Mouse (Mus musculus): Measurements from ENCODE around the gene Piezo1.

Piezo1 gene

GRCm38 (mm10) chr8:122459990-122460389 is 91.1 kb downstream of the Piezo1 start:
- in situ Hi-C loops (cut with MboI, MseI) = no loop called here

- in situ Hi-C loops (cut with MboI, MseI) = no loop called here
These were observed 91.8 kb downstream of the Piezo1 start for GRCm38 (mm10) chr8:122459218-122459900.

GRCm38 (mm10) chr8:122457171-122457570 is 94.0 kb downstream of the Piezo1 start:
- in situ Hi-C loops (cut with MboI, MseI) = no loop called here

GRCm38 (mm10) chr8:122454409-122454808 is 96.7 kb downstream of the Piezo1 start:
- in situ Hi-C loops (cut with MboI, MseI) = no loop called here

- in situ Hi-C loops (cut with MboI, MseI) = no loop called here
These were observed 99.0 kb downstream of the Piezo1 start for GRCm38 (mm10) chr8:122452154-122452553.

GRCm38 (mm10) chr8:122451161-122451703 is 99.9 kb downstream of the Piezo1 start:
- in situ Hi-C loops (cut with MboI, MseI) = no loop called here

GRCm38 (mm10) chr8:122445203-122445602 is 105.9 kb downstream of the Piezo1 start:
- in situ Hi-C loops (cut with MboI, MseI) = no loop called here

- in situ Hi-C loops (cut with MboI, MseI) = loop anchor here (5.0 kb wide), 1 partner anchor 617 kb away; the partner anchor contains the start of gene Klhdc4
These were observed 106.9 kb downstream of the Piezo1 start for GRCm38 (mm10) chr8:122444058-122444748.

- in situ Hi-C loops (cut with MboI, MseI) = loop anchor here (5.0 kb wide), 1 partner anchor 616 kb away; the partner anchor contains the start of gene Klhdc4
These were observed 107.7 kb downstream of the Piezo1 start, which contains the start of gene Mvd for GRCm38 (mm10) chr8:122443262-122444006. Gene Mvd (minus strand): TSS chr8:122443422.

- in situ Hi-C loops (cut with MboI, MseI) = loop anchor here (5.0 kb wide), 1 partner anchor 615 kb away; the partner anchor contains the start of gene Klhdc4
These were observed 108.3 kb downstream of the Piezo1 start for GRCm38 (mm10) chr8:122442781-122443180.

GRCm38 (mm10) chr8:122442356-122442755 is 108.8 kb downstream of the Piezo1 start:
- in situ Hi-C loops (cut with MboI, MseI) = loop anchor here (5.0 kb wide), 1 partner anchor 615 kb away; the partner anchor contains the start of gene Klhdc4

- in situ Hi-C loops (cut with MboI, MseI) = loop anchor here (5.0 kb wide), 1 partner anchor 614 kb away; the partner anchor contains the start of gene Klhdc4
These were observed 109.8 kb downstream of the Piezo1 start for GRCm38 (mm10) chr8:122441326-122441725.

GRCm38 (mm10) chr8:122439336-122439735 is 111.8 kb downstream of the Piezo1 start:
- in situ Hi-C loops (cut with MboI, MseI) = no loop called here

- in situ Hi-C loops (cut with MboI, MseI) = no loop called here
These were observed 113.3 kb downstream of the Piezo1 start for GRCm38 (mm10) chr8:122437708-122438331.

- in situ Hi-C loops (cut with MboI, MseI) = no loop called here
These were observed 114.5 kb downstream of the Piezo1 start for GRCm38 (mm10) chr8:122436586-122437125.

- in situ Hi-C loops (cut with MboI, MseI) = no loop called here
These were observed 115.0 kb downstream of the Piezo1 start for GRCm38 (mm10) chr8:122436146-122436545.

- in situ Hi-C loops (cut with MboI, MseI) = no loop called here
These were observed 115.8 kb downstream of the Piezo1 start for GRCm38 (mm10) chr8:122435375-122435774.

- in situ Hi-C loops (cut with MboI, MseI) = loop anchor here (5.0 kb wide), 2 partner anchors 39 to 151 kb away; partner anchors contain the start of gene Zfpm1
These were observed 117.7 kb downstream of the Piezo1 start for GRCm38 (mm10) chr8:122433269-122433905.

GRCm38 (mm10) chr8:122432443-122433268 is 118.5 kb downstream of the Piezo1 start, which contains the start of gene Cyba:
Gene Cyba (minus strand): TSS chr8:122432930.
- in situ Hi-C loops (cut with MboI, MseI) = loop anchor here (5.0 kb wide), 2 partner anchors 40 to 150 kb away; partner anchors contain the start of gene Zfpm1

Measured in regulatory T cell (primary cell).